Mouse (Mus musculus) layer of hippocampus, adult 9-10 months (tissue): ENCODE results near the gene Sfxn2.
"Not testable (repeated sequence)": the region's sequence is repeated elsewhere in the genome, so short reads cannot be mapped to it uniquely, and the experiment has no call there.

Experiments
- DNase-seq: peaks from one replicate; pipeline ENCODE4 v3.0.0; 2022; ENCODE audit warnings: low spot score

The Sfxn2 gene

GRCm38 (mm10) chr19:46542750-46543149 lies 30.4 kb upstream of the Sfxn2 start:
- no peak for DNase-seq

DNA sequence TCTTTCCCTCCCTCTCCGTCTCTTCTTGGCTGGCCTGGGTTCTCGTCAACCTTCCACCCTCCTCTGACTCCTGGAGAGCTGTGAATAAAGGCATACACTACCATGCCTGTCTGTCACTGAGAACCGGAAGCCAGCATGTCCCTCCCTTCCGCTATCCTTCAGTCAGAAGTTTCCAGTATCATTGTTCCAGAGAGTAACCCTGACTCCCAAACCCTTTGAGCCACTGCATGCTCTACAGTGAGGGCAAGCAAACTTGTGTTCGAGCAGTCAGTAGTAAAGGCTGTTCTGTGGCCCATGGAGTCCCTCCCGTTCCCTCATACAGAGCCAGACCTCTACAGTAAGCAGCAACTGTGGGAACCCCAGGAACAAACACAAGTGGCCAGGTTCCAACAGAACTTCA lies 25.6 kb upstream of the Sfxn2 start:
- DNase-seq, result no peak

GRCm38 (mm10) chr19:46548110-46548509 lies 25.1 kb upstream of the Sfxn2 start:
- DNase-seq, result no peak

DNA sequence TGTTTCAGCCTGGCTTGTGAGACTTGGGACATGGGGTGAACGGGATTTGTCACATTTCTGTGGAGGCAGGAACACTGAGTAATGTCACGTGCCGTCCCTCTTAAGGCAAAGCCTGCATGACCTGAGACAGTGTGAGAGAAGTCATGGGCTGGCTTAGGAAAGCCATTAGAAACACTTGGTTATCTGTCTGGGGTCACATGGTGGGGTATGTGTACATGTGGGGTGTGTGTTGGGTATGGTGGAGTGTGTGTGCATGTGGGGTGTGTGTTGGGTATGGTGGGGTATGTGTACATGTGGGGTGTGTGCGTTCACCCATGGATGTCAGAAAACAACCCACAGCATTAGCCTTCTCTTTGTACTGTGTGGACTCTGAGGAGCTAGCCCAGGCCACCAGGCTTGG lies 22.8 kb upstream of the Sfxn2 start:
- no peak for DNase-seq

DNA sequence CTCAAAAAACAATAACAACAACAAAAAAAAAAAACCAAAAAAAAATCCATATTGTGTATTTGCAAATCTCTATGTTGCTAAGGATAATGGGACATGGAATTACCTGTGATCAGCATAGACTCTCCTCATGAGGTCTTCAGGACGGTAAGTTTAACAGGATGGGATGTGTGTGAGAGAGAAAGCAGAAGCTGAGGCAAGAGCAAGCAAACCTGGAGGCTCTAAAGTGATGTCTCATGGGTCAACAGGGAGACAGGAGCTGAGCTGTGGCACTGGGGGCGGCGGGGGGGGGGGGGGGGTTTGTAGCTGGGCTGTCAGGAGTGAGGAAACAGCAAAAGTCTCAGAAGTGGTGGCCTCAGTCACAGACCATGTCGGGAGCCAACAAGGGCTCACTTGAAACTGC lies 20.7 kb upstream of the Sfxn2 start:
- DNase-seq, result no peak

GRCm38 (mm10) chr19:46553541-46553955 lies 19.6 kb upstream of the Sfxn2 start:
- no peak for DNase-seq

GRCm38 (mm10) chr19:46558009-46558408 lies 15.2 kb upstream of the Sfxn2 start:
- no peak for DNase-seq

DNA sequence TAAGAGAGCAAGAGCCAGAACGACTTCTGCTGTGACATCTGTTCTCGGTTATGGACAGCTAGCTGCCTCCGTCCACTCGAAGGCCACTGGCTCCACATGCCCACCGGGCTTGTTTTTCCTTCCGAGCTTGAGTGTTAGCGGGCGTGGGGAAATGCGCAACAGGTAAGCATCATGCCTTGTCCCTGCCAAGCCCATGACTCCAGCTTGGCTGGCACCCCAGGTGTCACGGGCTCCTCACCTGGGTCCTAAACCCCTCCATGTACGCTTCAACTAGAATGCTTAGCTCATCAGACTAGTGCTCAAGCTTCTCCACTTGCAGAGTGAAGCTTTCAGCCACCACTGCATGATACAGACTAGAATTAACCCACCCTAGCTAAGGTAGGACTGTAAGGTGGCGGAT lies 14.5 kb upstream of the Sfxn2 start:
- no peak for DNase-seq

GRCm38 (mm10) chr19:46562132-46562531 lies 11.0 kb upstream of the Sfxn2 start:
- peak; percentile 36 for DNase-seq

DNA sequence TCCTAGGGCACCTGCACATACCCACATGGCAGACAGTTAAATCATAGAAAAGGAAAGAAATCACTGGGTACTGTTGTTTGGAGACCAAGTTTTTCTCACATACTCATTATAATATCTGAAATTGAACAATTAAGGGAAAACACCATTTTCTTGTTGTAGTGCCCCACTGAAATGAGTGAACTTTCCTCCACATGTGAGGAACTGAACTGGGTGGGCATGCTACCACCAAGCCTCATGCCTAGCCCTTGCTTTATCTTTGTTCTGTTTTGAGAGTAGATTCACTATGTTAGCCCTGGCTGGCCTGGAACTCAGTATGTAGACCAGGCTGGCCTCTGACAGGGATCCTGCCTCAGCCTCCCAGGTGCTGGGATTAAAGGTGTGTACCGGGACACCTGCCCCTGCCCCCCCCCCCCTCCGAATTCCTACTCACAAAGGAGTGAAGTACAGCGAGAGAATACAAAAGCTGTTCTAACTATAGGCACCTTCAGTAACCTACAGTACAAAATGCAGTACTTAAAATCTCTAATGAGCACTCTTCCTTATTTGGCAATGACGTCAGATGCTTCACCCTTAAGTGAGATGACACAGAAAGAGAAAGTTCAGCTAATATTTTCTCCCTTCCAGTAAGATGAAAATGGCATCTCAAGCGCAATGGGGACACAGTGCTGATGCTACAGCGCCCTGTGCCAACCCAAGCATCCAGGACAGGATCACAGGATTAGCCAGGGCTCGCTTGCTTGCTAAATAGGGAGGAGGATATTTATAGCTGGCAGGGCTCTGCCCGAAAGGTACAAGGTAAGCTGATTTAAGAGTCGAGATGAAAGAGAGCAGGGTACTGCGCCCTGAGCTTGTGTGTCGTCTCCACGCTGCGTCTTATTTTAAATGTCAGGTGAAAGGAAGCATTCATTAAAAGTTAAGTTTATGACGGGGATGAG lies 10.3 kb upstream of the Sfxn2 start:
- no peak for DNase-seq

GRCm38 (mm10) chr19:46563603-46564002 lies 9.6 kb upstream of the Sfxn2 start:
- no peak for DNase-seq

- no peak for DNase-seq
Measured at GRCm38 (mm10) chr19:46564043-46564462, 9.1 kb upstream of the Sfxn2 start.

DNA sequence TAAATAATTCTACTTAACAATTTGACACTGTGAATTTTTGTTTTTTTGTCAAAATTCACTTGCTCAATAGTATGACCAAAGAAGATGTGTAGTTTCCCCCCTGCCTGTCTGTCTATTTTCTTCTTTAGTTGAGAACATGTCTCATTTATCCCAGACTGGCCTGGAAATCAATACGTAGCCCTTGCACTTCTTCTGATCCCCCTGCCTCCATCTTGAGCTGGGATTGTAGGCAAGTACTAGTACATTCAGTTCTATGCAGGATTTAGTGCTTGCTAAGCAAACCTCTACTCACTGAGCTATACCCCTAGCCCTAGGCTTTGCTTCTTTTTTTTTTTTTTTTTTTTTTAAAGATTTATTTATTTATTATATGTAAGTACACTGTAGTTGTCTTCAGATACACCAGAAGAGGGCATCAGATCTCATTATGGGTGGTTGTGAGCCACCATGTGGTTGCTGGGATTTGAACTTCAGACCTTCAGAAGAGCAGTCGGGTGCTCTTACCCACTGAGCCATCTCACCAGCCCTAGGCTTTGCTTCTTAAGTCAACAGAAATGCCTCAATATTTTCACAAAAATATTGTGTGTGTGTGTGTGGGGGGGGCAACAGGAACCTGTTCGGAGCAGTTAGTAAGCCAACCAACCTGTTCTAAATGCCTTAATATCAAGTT lies 1.8 kb upstream of the Sfxn2 start:
- DNase-seq, result not testable (repeated sequence)

DNA sequence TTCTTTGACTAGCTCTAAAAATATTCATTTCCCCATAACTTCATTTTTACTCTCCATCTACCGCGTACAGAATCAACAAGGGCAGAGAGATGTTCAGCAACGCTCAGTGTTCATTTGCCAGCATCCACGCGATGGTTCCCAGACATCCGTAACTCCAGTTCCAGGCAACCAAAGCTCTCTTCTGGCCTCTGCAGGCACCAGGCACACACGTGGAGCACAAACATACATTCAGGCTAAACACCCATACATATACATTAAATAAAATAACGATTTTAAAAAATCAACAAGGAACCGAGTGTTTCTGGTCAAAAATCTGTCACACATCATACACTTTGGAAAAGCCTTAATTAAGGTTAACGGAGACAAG lies 1.3 kb upstream of the Sfxn2 start:
- no peak for DNase-seq

DNA sequence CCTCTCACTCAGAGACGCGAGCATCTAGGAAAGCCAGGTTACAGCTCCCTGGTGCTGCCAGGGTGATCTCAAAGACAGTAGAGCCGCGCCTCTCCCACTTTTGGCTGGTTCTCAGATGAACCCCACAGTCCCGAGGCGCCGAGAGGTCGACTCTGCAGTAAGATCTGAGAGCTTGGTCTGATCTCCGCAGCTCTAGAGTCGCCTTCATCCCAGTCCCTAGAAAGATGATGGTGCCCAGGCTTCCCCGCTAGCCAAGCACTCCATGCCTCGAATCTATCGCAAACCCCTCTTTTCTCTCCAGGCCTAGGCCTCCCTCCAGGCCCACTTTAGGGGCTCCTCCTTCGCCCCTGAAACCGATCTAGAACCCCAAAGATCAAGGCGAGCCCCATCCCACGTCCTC lies 617 bp upstream of the Sfxn2 start:
- no peak for DNase-seq

DNA sequence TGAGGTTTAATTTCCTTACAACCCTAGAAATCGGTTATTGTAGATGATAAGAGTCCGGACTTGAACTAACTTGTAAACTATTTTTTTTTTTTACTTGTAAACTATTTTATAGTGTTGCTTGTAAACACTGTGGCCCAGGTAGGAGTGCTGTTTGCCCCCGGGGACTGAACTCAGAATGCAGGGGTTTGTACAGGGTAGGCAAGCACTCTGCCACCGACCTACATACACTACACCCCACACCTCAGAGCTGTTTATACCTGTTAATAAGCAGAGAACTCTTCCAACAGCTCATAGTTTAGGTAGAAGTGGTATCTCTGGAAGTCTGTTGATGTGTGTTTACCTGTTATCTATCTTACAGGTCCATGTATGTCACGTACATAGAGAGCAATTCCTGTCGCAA lies 825 bp downstream of the Sfxn2 start:
- DNase-seq, result no peak

GRCm38 (mm10) chr19:46575196-46575595 lies 2.0 kb downstream of the Sfxn2 start:
- no peak for DNase-seq

- peak; percentile 67 for DNase-seq
Measured at GRCm38 (mm10) chr19:46587823-46588508, 14.8 kb downstream of the Sfxn2 start.

DNA sequence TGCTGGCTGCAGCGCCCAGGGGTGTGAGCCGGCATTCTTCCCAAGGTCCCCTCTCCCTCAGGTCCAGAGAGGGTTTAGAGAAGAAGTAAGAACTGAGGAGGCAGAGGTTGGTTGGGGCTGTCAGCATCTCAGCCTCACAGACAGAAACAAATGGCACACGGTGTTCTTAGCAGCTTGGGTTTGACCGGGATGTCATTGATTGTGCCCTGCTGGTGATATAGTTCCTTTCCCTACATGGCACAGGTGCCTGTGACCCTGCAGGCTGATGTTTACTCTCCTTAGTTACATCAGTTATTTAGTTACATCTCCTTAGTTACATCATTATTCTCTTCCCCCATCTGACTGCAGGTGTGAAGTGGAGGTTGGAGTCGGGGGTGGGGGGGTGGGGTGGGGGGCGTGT lies 18.4 kb downstream of the Sfxn2 start:
- no peak for DNase-seq

DNA sequence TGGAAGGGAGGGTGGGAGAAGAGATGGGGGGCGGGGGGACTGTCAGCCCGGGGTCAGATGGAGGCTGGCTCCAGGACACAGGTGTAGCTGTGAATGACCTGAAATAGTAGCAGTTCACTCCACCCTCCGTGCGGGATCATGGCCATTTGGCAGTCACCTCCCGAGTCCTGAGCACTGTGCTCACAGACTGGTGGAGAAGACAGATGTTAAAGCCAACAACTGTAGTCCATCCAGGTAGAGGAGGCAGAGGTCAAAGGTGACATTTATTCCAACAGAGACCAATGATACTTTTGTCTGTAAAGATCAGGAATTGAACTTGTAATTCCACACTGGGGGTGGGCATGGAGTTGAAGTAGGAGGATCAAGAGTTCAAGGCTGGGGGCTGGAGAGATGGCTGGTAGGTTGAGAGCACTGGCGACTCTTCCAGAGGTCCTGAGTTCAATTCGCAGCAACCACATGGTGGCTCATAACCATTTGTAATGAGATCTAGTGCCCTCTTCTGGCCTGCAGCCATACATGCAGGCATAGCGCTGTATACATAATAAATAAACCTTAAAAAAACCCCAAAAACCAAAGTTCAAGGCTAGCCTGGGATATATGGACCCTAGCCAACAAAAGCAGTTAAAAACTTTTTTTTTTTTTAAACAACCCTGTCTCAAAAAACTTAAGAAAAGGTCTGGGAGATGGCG lies 19.7 kb downstream of the Sfxn2 start:
- no peak for DNase-seq

- no peak for DNase-seq
Measured at GRCm38 (mm10) chr19:46598187-46598586, 25.0 kb downstream of the Sfxn2 start.

GRCm38 (mm10) chr19:46598720-46599252 lies 25.6 kb downstream of the Sfxn2 start, which contains the start of gene Wbp1l:
Wbp1l (plus strand) TSS chr19:46599084.
- peak; percentile 98 for DNase-seq
